Mouse (Mus musculus): ENCODE data around the gene Kcnk5. TPM values are rescaled to one million over a fixed set of nuclear protein-coding genes. Genes with fewer than 3 reads are reported as not detected.

The Kcnk5 gene
- polyA plus RNA-seq, 1 experiment: 7.2 TPM

DNA sequence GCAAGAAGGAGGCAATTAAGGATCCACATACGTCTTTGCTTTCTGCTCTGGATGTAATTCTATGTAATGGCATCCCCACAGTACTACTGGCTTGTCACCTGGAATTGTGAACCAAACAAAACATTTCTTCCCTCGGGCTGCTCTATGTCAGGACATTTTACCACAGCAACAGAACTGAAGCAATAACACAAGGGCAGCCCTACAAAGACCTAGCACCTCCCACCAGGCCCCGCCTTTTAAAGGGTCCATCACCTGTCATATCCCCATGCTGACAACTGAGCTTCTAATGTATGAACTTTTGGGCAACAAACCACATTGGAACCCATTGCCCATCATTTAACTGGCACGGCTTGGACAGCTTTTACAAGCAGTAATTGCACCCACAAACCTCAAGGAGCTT is 21.7 kb upstream of the Kcnk5 start:
- Histone ChIP-seq H3K79me2 (ENCODE audit: control insufficient read depth, insufficient read depth) (no peaks in the 10 kb centered on the region), H3K4me3 (no peak overlapping the region), H3K4me2 (ENCODE audit: low read depth) (peak overlapping the region; percentile 36), H3K36me3 (ENCODE audit: control insufficient read depth, insufficient read depth) (no peaks in the 10 kb centered on the region), H3ac (ENCODE audit: control insufficient read depth, insufficient read length) (no peak overlapping the region), H3K27me3 (ENCODE audit: control insufficient read depth, insufficient read depth, insufficient read length) (no peaks in the 10 kb centered on the region)
- TF ChIP-seq POLR2AphosphoS2 (IDR thresholded peaks at IDR 0.05; ENCODE audit: insufficient read length, low read depth) (no peak), MYOG (IDR thresholded peaks at IDR 0.05; ENCODE audit: control insufficient read depth in 1 of 3, insufficient read depth in 1 of 3, insufficient read length in 2 of 3, low read depth in 2 of 3) (no peak), USF1 (IDR thresholded peaks at IDR 0.05; ENCODE audit: low read depth) (no peak)

DNA sequence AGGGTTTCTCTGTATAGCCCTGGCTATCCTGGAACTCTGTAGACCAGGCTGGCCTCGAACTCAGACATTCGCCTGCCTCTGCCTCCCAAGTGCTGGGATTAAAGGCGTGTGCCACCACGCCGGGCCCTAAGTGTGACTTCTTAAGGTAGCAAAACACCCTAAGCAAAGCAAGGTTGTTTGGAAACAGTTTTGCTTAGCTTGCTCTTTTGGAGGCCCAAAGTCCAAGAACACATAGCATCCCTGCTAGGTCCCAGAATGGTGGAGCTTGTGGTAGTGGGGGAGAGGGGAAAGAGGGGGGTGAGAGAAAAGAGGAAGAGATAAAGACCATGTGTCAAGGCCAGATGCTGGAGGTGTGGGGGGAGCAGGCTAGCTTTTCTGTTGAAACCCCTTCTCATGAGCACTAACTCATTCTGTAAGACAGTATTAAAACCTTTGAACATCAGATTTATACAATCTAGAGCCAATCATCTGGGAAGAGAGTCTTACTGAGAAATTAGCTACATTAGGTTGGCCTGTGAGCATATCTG is 21.1 kb upstream of the Kcnk5 start:
- Histone ChIP-seq H3K27me3 (ENCODE audit: control insufficient read depth, insufficient read depth, insufficient read length) (no peaks in the 10 kb centered on the region), H3K79me2 (ENCODE audit: control insufficient read depth, insufficient read depth) (no peaks in the 10 kb centered on the region), H3K4me2 (ENCODE audit: low read depth) (peak overlapping the region; percentile 36), H3ac (ENCODE audit: control insufficient read depth, insufficient read length) (no peak overlapping the region), H3K36me3 (ENCODE audit: control insufficient read depth, insufficient read depth) (no peaks in the 10 kb centered on the region), H3K4me3 (no peak overlapping the region)
- TF ChIP-seq MAX (IDR thresholded peaks at IDR 0.05; ENCODE audit: low read depth) (no peak), MYOG (IDR thresholded peaks at IDR 0.05; ENCODE audit: control insufficient read depth in 1 of 3, insufficient read depth in 1 of 3, insufficient read length in 2 of 3, low read depth in 2 of 3) (no peak), SRF (IDR thresholded peaks at IDR 0.05; ENCODE audit: control insufficient read depth, insufficient read length, low read depth) (no peak), USF1 (IDR thresholded peaks at IDR 0.05; ENCODE audit: low read depth) (no peak), POLR2AphosphoS2 (IDR thresholded peaks at IDR 0.05; ENCODE audit: insufficient read length, low read depth) (no peak), POLR2A (IDR thresholded peaks at IDR 0.05; ENCODE audit: insufficient read length, low read depth) (no peak), MYOD1 (IDR thresholded peaks at IDR 0.05; ENCODE audit: control insufficient read depth in 1 of 3, insufficient read length in 2 of 3, low read depth in 2 of 3) (no peak), CEBPB (IDR thresholded peaks at IDR 0.05; ENCODE audit: insufficient read depth, poor library complexity, severe bottlenecking) (no peak), REST (IDR thresholded peaks at IDR 0.05; ENCODE audit: insufficient read depth, insufficient read length) (no peak), TCF3 (IDR thresholded peaks at IDR 0.05; ENCODE audit: insufficient read length, low read depth) (no peak), E2F4 (IDR thresholded peaks at IDR 0.05; ENCODE audit: insufficient read depth) (no peak)

- Histone ChIP-seq H3K4me3 (no peak overlapping the region), H3K36me3 (ENCODE audit: control insufficient read depth, insufficient read depth) (no peaks in the 10 kb centered on the region), H3K27me3 (ENCODE audit: control insufficient read depth, insufficient read depth, insufficient read length) (no peaks in the 10 kb centered on the region), H3K4me2 (ENCODE audit: low read depth) (peak overlapping the region; percentile 28), H3K79me2 (ENCODE audit: control insufficient read depth, insufficient read depth) (no peaks in the 10 kb centered on the region), H3ac (ENCODE audit: control insufficient read depth, insufficient read length) (no peak overlapping the region)
- TF ChIP-seq TCF3 (IDR thresholded peaks at IDR 0.05; ENCODE audit: insufficient read length, low read depth) (peak; percentile 24), MYOG (IDR thresholded peaks at IDR 0.05; ENCODE audit: control insufficient read depth in 1 of 3, insufficient read depth in 1 of 3, insufficient read length in 2 of 3, low read depth in 2 of 3) (peak in 2 of 3 experiments; percentile 44 to 83), POLR2A (IDR thresholded peaks at IDR 0.05; ENCODE audit: insufficient read length, low read depth) (no peak), MYOD1 (IDR thresholded peaks at IDR 0.05; ENCODE audit: control insufficient read depth in 1 of 3, insufficient read length in 2 of 3, low read depth in 2 of 3) (peak in 2 of 3 experiments; percentile 47 to 72), CEBPB (IDR thresholded peaks at IDR 0.05; ENCODE audit: insufficient read depth, poor library complexity, severe bottlenecking) (peak; percentile 34; the same call in 1 of the 2 replicates), USF1 (IDR thresholded peaks at IDR 0.05; ENCODE audit: low read depth) (no peak)
Observed at GRCm38 (mm10) chr14:20201066-20201683, 19.6 kb upstream of the Kcnk5 start.

- H3K36me3 ChIP-seq (ENCODE audit: control insufficient read depth, insufficient read depth): no peaks in the 10 kb centered on the region
- no peaks in the 10 kb centered on the region for H3K79me2 ChIP-seq (ENCODE audit: control insufficient read depth, insufficient read depth)
- no peak for TF ChIP-seq REST (IDR thresholded peaks at IDR 0.05; ENCODE audit: insufficient read depth, insufficient read length)
- no peak for TF ChIP-seq CEBPB (IDR thresholded peaks at IDR 0.05; ENCODE audit: insufficient read depth, poor library complexity, severe bottlenecking)
- H3ac ChIP-seq (ENCODE audit: control insufficient read depth, insufficient read length): no peak overlapping the region
- H3K4me3 ChIP-seq: no peak overlapping the region
- no peaks in the 10 kb centered on the region for H3K27me3 ChIP-seq (ENCODE audit: control insufficient read depth, insufficient read depth, insufficient read length)
- no peak overlapping the region for H3K4me2 ChIP-seq (ENCODE audit: low read depth)
Observed at GRCm38 (mm10) chr14:20193103-20193715, 11.6 kb upstream of the Kcnk5 start.

GRCm38 (mm10) chr14:20191136-20191735 is 9.6 kb upstream of the Kcnk5 start:
- no peak overlapping the region for H3K4me3 ChIP-seq
- no peaks in the 10 kb centered on the region for H3K36me3 ChIP-seq (ENCODE audit: control insufficient read depth, insufficient read depth)
- no peak overlapping the region for H3K4me2 ChIP-seq (ENCODE audit: low read depth)
- H3K79me2 ChIP-seq (ENCODE audit: control insufficient read depth, insufficient read depth): no peaks in the 10 kb centered on the region
- H3K27me3 ChIP-seq (ENCODE audit: control insufficient read depth, insufficient read depth, insufficient read length): no peaks in the 10 kb centered on the region
- no peak overlapping the region for H3ac ChIP-seq (ENCODE audit: control insufficient read depth, insufficient read length)
- no peak for TF ChIP-seq REST (IDR thresholded peaks at IDR 0.05; ENCODE audit: insufficient read depth, insufficient read length)
- TF ChIP-seq MYOD1 (IDR thresholded peaks at IDR 0.05; ENCODE audit: control insufficient read depth in 1 of 3, insufficient read length in 2 of 3, low read depth in 2 of 3): no peak
- TF ChIP-seq USF1 (IDR thresholded peaks at IDR 0.05; ENCODE audit: low read depth): no peak
- no peak for TF ChIP-seq TCF12 (IDR thresholded peaks at IDR 0.05; ENCODE audit: insufficient read depth, poor library complexity, severe bottlenecking)
- TF ChIP-seq MAX (IDR thresholded peaks at IDR 0.05; ENCODE audit: low read depth): no peak
- no peak for TF ChIP-seq CEBPB (IDR thresholded peaks at IDR 0.05; ENCODE audit: insufficient read depth, poor library complexity, severe bottlenecking)
- no peak for TF ChIP-seq POLR2A (IDR thresholded peaks at IDR 0.05; ENCODE audit: insufficient read length, low read depth)
- TF ChIP-seq MYOG (IDR thresholded peaks at IDR 0.05; ENCODE audit: control insufficient read depth in 1 of 3, insufficient read depth in 1 of 3, insufficient read length in 2 of 3, low read depth in 2 of 3): no peak
- TF ChIP-seq SRF (IDR thresholded peaks at IDR 0.05; ENCODE audit: control insufficient read depth, insufficient read length, low read depth): no peak
- TF ChIP-seq E2F4 (IDR thresholded peaks at IDR 0.05; ENCODE audit: insufficient read depth): no peak
- TF ChIP-seq TCF3 (IDR thresholded peaks at IDR 0.05; ENCODE audit: insufficient read length, low read depth): no peak

All from myocyte (in vitro differentiated cells).